In the genomic region with DNA sequence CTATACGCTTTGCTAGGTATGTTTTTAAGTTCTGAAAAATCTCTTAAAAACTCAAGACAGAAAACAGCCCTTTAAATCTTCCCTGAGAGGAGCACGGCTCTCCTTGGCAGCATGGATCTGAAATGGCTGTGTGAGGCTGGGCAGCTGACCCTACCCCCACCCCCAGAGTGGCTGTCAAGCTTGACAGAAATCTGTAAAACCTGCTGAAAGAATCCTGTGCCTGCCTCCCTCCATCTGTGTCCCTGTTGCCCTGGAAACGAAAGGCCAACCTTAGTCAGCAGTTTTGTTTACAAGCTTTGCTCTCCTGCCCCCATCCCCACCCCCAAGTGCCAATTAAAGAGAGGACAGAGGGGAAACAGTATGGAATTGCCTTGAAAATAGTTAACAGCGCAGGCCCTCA, we compare ENCODE assay signal across 9 mouse cellular contexts. TPM values are rescaled to one million over a fixed set of nuclear protein-coding genes. Genes with fewer than 3 reads are reported as not detected.
A peak's percentile ranks its signal among the peaks of the same experiment; 100 is the strongest.
DNase-seq lines count a peak whose midpoint lies in the region; ATAC-seq lines count a peak whose summit lies in the region.
"Had no signal": no experiment of that assay in that cellular context is flagged by ENCODE, and none has a peak within 500 bp of the region (broad histone marks: within the 10 kb centered on the region; RNA-seq: fewer than 3 reads in every experiment).

No protein-coding gene starts in this region.

- H3K9me3 ChIP-seq in heart, embryonic 12.5 days (replicated peaks): no peaks in the 10 kb centered on the region
- H3K9me3 ChIP-seq in hindbrain, embryonic 16.5 days (ENCODE audit: control insufficient read depth, low read length): no peaks in the 10 kb centered on the region
- no peaks in the 10 kb centered on the region for H3K9me3 ChIP-seq in midbrain, embryonic 12.5 days

- WGBS in heart, embryonic 12.5 days: 46% methylated on average over 4 of the region's 4 CpGs
- WGBS in hindbrain, embryonic 16.5 days: 27% methylated on average over 4 of the region's 4 CpGs
- 33% methylated on average over 4 of the region's 4 CpGs for WGBS in midbrain, embryonic 12.5 days

- no peak overlapping the region for H3K4me2 ChIP-seq in heart, embryonic 12.5 days
- H3K4me2 ChIP-seq in hindbrain, embryonic 16.5 days (ENCODE audit: low read length): no peak overlapping the region
- H3K4me2 ChIP-seq in midbrain, embryonic 12.5 days (replicated peaks): no peak overlapping the region

- ATAC-seq in heart, embryonic 12.5 days (ENCODE audit: insufficient number of reproducible peaks, low FRiP score): peak; percentile 61; the same call in 1 of the 2 replicates
- ATAC-seq in hindbrain, embryonic 16.5 days: peak; percentile 66
- ATAC-seq in midbrain, embryonic 12.5 days (ENCODE audit: low FRiP score, low read depth): peak; percentile 85
- no peak for ATAC-seq in megakaryocyte-erythroid progenitor cell, adult 5-6 weeks (replicated peaks; ENCODE audit: low FRiP score, low TSS enrichment, poor library complexity, severe bottlenecking)

- H3K27me3 ChIP-seq in heart, embryonic 12.5 days (replicated peaks): no peaks in the 10 kb centered on the region
- no peaks in the 10 kb centered on the region for H3K27me3 ChIP-seq in hindbrain, embryonic 16.5 days (replicated peaks; ENCODE audit: control insufficient read depth, insufficient read depth, low read length)
- H3K27me3 ChIP-seq in midbrain, embryonic 12.5 days: no peaks in the 10 kb centered on the region

- H3K4me1 ChIP-seq in heart, embryonic 12.5 days (replicated peaks): peaks cover 40% of the 10 kb centered on the region
- H3K4me1 ChIP-seq in hindbrain, embryonic 16.5 days (ENCODE audit: control insufficient read depth, insufficient read depth, low read depth, low read length): peaks cover 13% of the 10 kb centered on the region
- peaks cover 31% of the 10 kb centered on the region for H3K4me1 ChIP-seq in midbrain, embryonic 12.5 days

- H3K27ac ChIP-seq in heart, embryonic 12.5 days (ENCODE audit: poor library complexity, severe bottlenecking): peak overlapping the region; percentile 33; the same call in 1 of the 2 replicates
- no peak overlapping the region for H3K27ac ChIP-seq in hindbrain, embryonic 16.5 days (ENCODE audit: low read depth, low read length)
- H3K27ac ChIP-seq in midbrain, embryonic 12.5 days (replicated peaks): peak overlapping the region; percentile 58; the same call in 1 of the 2 replicates

- no peak overlapping the region for H3K4me3 ChIP-seq in heart, embryonic 12.5 days
- H3K4me3 ChIP-seq in hindbrain, embryonic 16.5 days (ENCODE audit: low read length): no peak overlapping the region
- H3K4me3 ChIP-seq in midbrain, embryonic 12.5 days: no peak overlapping the region

- DNase-seq in heart, postnatal 36 days: no peak
- peak; percentile 84 for DNase-seq in embryo, embryonic 11 days
- DNase-seq in adrenal gland, adult (ENCODE audit: inconsistent age in 2 of 2, low spot score in 1 of 2): no peak
- DNase-seq in MN1 (ENCODE audit: low spot score): no peak
- DNase-seq: heart, postnatal 4 days had no signal

- H3K36me3 ChIP-seq in heart, embryonic 12.5 days: peaks cover 12% of the 10 kb centered on the region
- no peaks in the 10 kb centered on the region for H3K36me3 ChIP-seq in hindbrain, embryonic 16.5 days (ENCODE audit: control insufficient read depth, insufficient read depth, low read length)
- 0 out of 2 replicates have a peak, but pooled peaks cover 3% of the 10 kb centered on the region for H3K36me3 ChIP-seq in midbrain, embryonic 12.5 days

- no peak overlapping the region for H3K9ac ChIP-seq in heart, embryonic 12.5 days
- H3K9ac ChIP-seq in hindbrain, embryonic 16.5 days (ENCODE audit: low read depth, low read length): no peak overlapping the region
- no peak overlapping the region for H3K9ac ChIP-seq in midbrain, embryonic 12.5 days (replicated peaks)

- intact Hi-C loops in heart, postnatal 36 days (cut with DNase I): no loop called here

RNA-seq across cellular contexts. Expression of gene Tm4sf4, which starts 47.3 kb away (rescaled TPM):
- polyA plus RNA-seq in heart, embryonic 12.5 days (2016; fragmentation: Nextera tagmentation; extraction: Ambion mirVana): 0.52 TPM in 1 of 2 replicates, not detected in the other
- total RNA-seq in heart, postnatal 36 days (2021): not detected
- 0.14 and 0.24 TPM in 2 replicates for polyA plus RNA-seq in hindbrain, embryonic 16.5 days (2015; fragmentation: Nextera tagmentation; extraction: Ambion mirVana)
- 0.20 TPM in 1 of 2 replicates, not detected in the other for polyA plus RNA-seq in midbrain, embryonic 12.5 days (2016; fragmentation: Nextera tagmentation; extraction: Ambion mirVana)
- total RNA-seq in megakaryocyte-erythroid progenitor cell, adult 5-6 weeks (2014; fragmentation: Nextera tagmentation): not detected in 2 replicates
- total RNA-seq in megakaryocyte-erythroid progenitor cell, adult 5-6 weeks (2017): not detected in 2 replicates
